Mouse (Mus musculus) kidney, adult 2 months (tissue): ENCODE results near the gene Minos1.

ENCODE experiments used
- CTCF ChIP-seq: fragments of 200-500 bp; conservative IDR thresholded peaks from 2 replicates; pipeline ENCODE4 v1.5.1; 2011; ENCODE audit warnings: low read depth, mild to moderate bottlenecking, control low read depth, low read length, moderate library complexity, mixed read lengths; ENCODE audit not compliant: insufficient read depth, insufficient read length
- POLR2A ChIP-seq: fragments of 200-500 bp; IDR thresholded peaks from one replicate; pipeline ENCODE4 v1.6.1; 2011; ENCODE audit warnings: low read depth, low read length, control low read depth

- no peak for TF ChIP-seq POLR2A
- no peak for TF ChIP-seq CTCF
Observed at GRCm38 (mm10) chr4:139178377-139178776, 47.5 kb upstream of the Minos1 start.
